Comparison of ENCODE assay signal across 14 mouse cellular contexts in genomic region chr6:100213596-100213995, GRCm38 (mm10).
A peak's percentile ranks its signal among the peaks of the same experiment; 100 is the strongest.
DNase-seq lines count a peak whose midpoint lies in the region; ATAC-seq and TF ChIP-seq lines count a peak whose summit lies in the region.
"Had no signal": no experiment of that assay in that cellular context is flagged by ENCODE, and none has a peak within 500 bp of the region (broad histone marks: within the 10 kb centered on the region; RNA-seq: fewer than 3 reads in every experiment).

No protein-coding gene starts in this region.

- H3K9ac ChIP-seq in hindbrain, embryonic 14.5 days: no peak overlapping the region
- H3K9ac ChIP-seq in midbrain, embryonic 15.5 days: no peak overlapping the region
- no peak overlapping the region for H3K9ac ChIP-seq in midbrain, postnatal 0 days (replicated peaks; ENCODE audit: low read length, poor library complexity, severe bottlenecking)
- no peak overlapping the region for H3K9ac ChIP-seq in neural tube, embryonic 15.5 days (replicated peaks)
- H3K9ac ChIP-seq: liver, embryonic 14.5 days had no signal

- H3K9me3 ChIP-seq in hindbrain, embryonic 10.5 days: no peaks in the 10 kb centered on the region
- H3K9me3 ChIP-seq in hindbrain, embryonic 14.5 days (ENCODE audit: control insufficient read depth, low read length): no peaks in the 10 kb centered on the region
- no peaks in the 10 kb centered on the region for H3K9me3 ChIP-seq in midbrain, embryonic 15.5 days
- H3K9me3 ChIP-seq in midbrain, postnatal 0 days (ENCODE audit: low read length): no peaks in the 10 kb centered on the region
- no peaks in the 10 kb centered on the region for H3K9me3 ChIP-seq in neural tube, embryonic 15.5 days (replicated peaks)

- no peak overlapping the region for H3K4me3 ChIP-seq in hindbrain, embryonic 10.5 days
- no peak overlapping the region for H3K4me3 ChIP-seq in hindbrain, embryonic 14.5 days (replicated peaks; ENCODE audit: low read length)
- no peak overlapping the region for H3K4me3 ChIP-seq in midbrain, embryonic 15.5 days
- no peak overlapping the region for H3K4me3 ChIP-seq in midbrain, postnatal 0 days (ENCODE audit: low read depth, low read length)
- H3K4me3 ChIP-seq in neural tube, embryonic 15.5 days (replicated peaks): no peak overlapping the region

- TF ChIP-seq CTCF in midbrain, postnatal 0 days (IDR thresholded peaks at IDR 0.05): no peak

- WGBS in hindbrain, embryonic 10.5 days: 51% methylated on average over 9 of the region's 9 CpGs
- 62% methylated on average over 9 of the region's 9 CpGs for WGBS in hindbrain, embryonic 14.5 days
- 63% methylated on average over 9 of the region's 9 CpGs for WGBS in midbrain, embryonic 15.5 days
- WGBS in midbrain, postnatal 0 days: 73% methylated on average over 9 of the region's 9 CpGs
- 66% methylated on average over 9 of the region's 9 CpGs for WGBS in neural tube, embryonic 15.5 days

- H3K4me1 ChIP-seq in hindbrain, embryonic 10.5 days (replicated peaks): peaks cover 70% of the 10 kb centered on the region
- 0 out of 2 replicates have a peak, but pooled peaks cover 20% of the 10 kb centered on the region for H3K4me1 ChIP-seq in hindbrain, embryonic 14.5 days (replicated peaks; ENCODE audit: control insufficient read depth, insufficient read depth, low read length)
- H3K4me1 ChIP-seq in midbrain, embryonic 15.5 days: peaks cover 13% of the 10 kb centered on the region
- 0 out of 2 replicates have a peak, but pooled peaks cover 4% of the 10 kb centered on the region for H3K4me1 ChIP-seq in midbrain, postnatal 0 days (ENCODE audit: insufficient read depth, low read length)
- peaks cover 27% of the 10 kb centered on the region for H3K4me1 ChIP-seq in neural tube, embryonic 15.5 days

- no peaks in the 10 kb centered on the region for H3K36me3 ChIP-seq in hindbrain, embryonic 10.5 days
- H3K36me3 ChIP-seq in hindbrain, embryonic 14.5 days (replicated peaks; ENCODE audit: control insufficient read depth, insufficient read depth): no peaks in the 10 kb centered on the region
- no peaks in the 10 kb centered on the region for H3K36me3 ChIP-seq in midbrain, embryonic 15.5 days (replicated peaks)
- H3K36me3 ChIP-seq in midbrain, postnatal 0 days (ENCODE audit: insufficient read depth, low read length): no peaks in the 10 kb centered on the region
- H3K36me3 ChIP-seq in neural tube, embryonic 15.5 days: no peaks in the 10 kb centered on the region

- peak overlapping the region; percentile 53; the same call in 1 of the 2 replicates for H3K27ac ChIP-seq in hindbrain, embryonic 10.5 days
- no peak overlapping the region for H3K27ac ChIP-seq in hindbrain, embryonic 14.5 days
- peak overlapping the region; percentile 9 for H3K27ac ChIP-seq in midbrain, embryonic 15.5 days
- H3K27ac ChIP-seq in midbrain, postnatal 0 days (ENCODE audit: low read depth, low read length): no peak overlapping the region
- 0 out of 2 replicates have a peak overlapping the region, but pooled peaks have one; percentile 33 for H3K27ac ChIP-seq in neural tube, embryonic 15.5 days (replicated peaks)
- H3K27ac ChIP-seq: hindbrain, postnatal 0 days; liver, embryonic 14.5 days had no signal

- no peak for DNase-seq in hindbrain, embryonic 10.5 days (ENCODE audit: low spot score)
- no peak for DNase-seq in hindbrain, embryonic 14.5 days (ENCODE audit: low spot score)
- no peak for DNase-seq in midbrain, postnatal 0 days (ENCODE audit: low spot score)
- DNase-seq in urinary bladder, adult 2 months (ENCODE audit: low spot score): no peak
- DNase-seq: cerebellum, postnatal 14 days; kidney, adult 9 months; left cerebral cortex, postnatal 4 days; thymus, adult 18-20 months had no signal

- H3K27me3 ChIP-seq in hindbrain, embryonic 10.5 days (ENCODE audit: insufficient read depth, poor library complexity, severe bottlenecking): peaks cover 78% of the 10 kb centered on the region
- peaks cover 20% of the 10 kb centered on the region for H3K27me3 ChIP-seq in hindbrain, embryonic 14.5 days (ENCODE audit: control insufficient read depth, insufficient read depth, low read length)
- peaks cover 10% of the 10 kb centered on the region for H3K27me3 ChIP-seq in midbrain, embryonic 15.5 days (replicated peaks)
- no peaks in the 10 kb centered on the region for H3K27me3 ChIP-seq in midbrain, postnatal 0 days (ENCODE audit: insufficient read depth, low read length)
- peaks cover 26% of the 10 kb centered on the region for H3K27me3 ChIP-seq in neural tube, embryonic 15.5 days (replicated peaks)

- no peak overlapping the region; the same call in 1 of the 2 replicates for H3K4me2 ChIP-seq in hindbrain, embryonic 14.5 days (replicated peaks)
- H3K4me2 ChIP-seq in midbrain, embryonic 15.5 days: no peak overlapping the region
- H3K4me2 ChIP-seq in midbrain, postnatal 0 days (ENCODE audit: low read depth, low read length, poor library complexity, severe bottlenecking): no peak overlapping the region
- H3K4me2 ChIP-seq in neural tube, embryonic 15.5 days: no peak overlapping the region
- H3K4me2 ChIP-seq: midbrain, embryonic 11.5 days had no signal

- no peak for ATAC-seq in hindbrain, embryonic 14.5 days (ENCODE audit: low FRiP score)
- no peak for ATAC-seq in midbrain, embryonic 15.5 days (replicated peaks)
- no peak for ATAC-seq in midbrain, postnatal 0 days (ENCODE audit: low FRiP score)
- ATAC-seq in common myeloid progenitor, adult 5-6 weeks (replicated peaks; ENCODE audit: low read depth, poor library complexity, severe bottlenecking): peak; percentile 28
- ATAC-seq in neural tube, embryonic 15.5 days (ENCODE audit: low FRiP score): no peak
- ATAC-seq: hindbrain, postnatal 0 days had no signal

Comparison
In these comparisons a context has a peak if more than half of its experiments do, and no peak if none do; other contexts are left out.
1. H3K27ac ChIP-seq: peak in hindbrain, embryonic 10.5 days (single experiment), midbrain, embryonic 15.5 days (single experiment) and neural tube, embryonic 15.5 days (single experiment); none in hindbrain, embryonic 14.5 days (single experiment) and midbrain, postnatal 0 days (single experiment).